Mouse (Mus musculus) small intestine, adult 2 months (tissue): ENCODE data around the gene Jph3.
A peak's percentile ranks its signal among the peaks of the same experiment; 100 is the strongest.

Source experiments
- CTCF ChIP-seq: fragments of 200-500 bp; IDR thresholded peaks from 2 replicates; pipeline ENCODE4 v1.5.1; 2012; ENCODE audit warnings: low read depth, mild to moderate bottlenecking, control low read depth, inconsistent platforms, low read length, moderate library complexity, mixed read lengths; ENCODE audit not compliant: insufficient replicate concordance, insufficient read length; ENCODE audit errors: extremely low read depth
- POLR2A ChIP-seq: fragments of 200-500 bp; IDR thresholded peaks from 2 replicates; pipeline ENCODE4 v1.6.1; 2012; ENCODE audit warnings: low read depth, mild to moderate bottlenecking, control low read depth, inconsistent platforms, low read length, moderate library complexity

DNA sequence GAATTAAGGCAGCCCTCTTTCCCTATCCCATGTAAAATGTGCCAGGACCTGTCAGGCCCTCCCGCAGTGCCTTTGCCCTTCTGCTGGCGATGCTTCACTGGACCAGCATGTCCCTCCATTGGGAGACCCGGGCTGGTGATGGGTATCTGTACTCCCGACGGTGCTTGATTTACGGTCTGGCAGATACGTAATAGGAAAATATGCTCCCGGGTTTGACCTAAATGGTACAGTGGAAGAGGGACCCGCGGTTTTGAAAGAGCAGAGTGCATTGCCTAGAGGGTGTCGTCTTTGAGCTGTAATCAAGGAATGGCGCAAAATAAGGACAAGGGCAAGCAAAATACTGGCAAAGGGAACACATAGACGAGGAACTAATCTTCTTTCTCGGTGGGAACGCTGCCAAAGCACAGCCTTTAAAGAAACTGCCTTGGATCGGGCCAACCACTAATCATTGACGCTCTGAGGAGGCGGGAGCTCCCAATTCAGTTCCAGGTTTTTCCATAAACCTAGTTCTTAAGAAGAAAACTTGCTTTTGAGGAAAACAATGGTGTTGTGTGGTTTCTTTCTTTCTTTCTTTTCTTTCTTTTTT lies 100.4 kb downstream of the Jph3 start:
- TF ChIP-seq CTCF: 0 out of 2 replicates have a peak, but pooled peaks have one; percentile 4
- no peak for TF ChIP-seq POLR2A
